Mouse (Mus musculus) skeletal muscle tissue, adult 2 months (tissue): Measurements from ENCODE around the gene Myef2.
"Not testable (repeated sequence)": the region's sequence is repeated elsewhere in the genome, so short reads cannot be mapped to it uniquely, and the experiment has no call there.

Experiments
- DNase-seq: peaks from one replicate; pipeline ENCODE4 v3.0.0-alpha.2; 2012; ENCODE audit warnings: low read depth, low spot score

Gene Myef2

DNA sequence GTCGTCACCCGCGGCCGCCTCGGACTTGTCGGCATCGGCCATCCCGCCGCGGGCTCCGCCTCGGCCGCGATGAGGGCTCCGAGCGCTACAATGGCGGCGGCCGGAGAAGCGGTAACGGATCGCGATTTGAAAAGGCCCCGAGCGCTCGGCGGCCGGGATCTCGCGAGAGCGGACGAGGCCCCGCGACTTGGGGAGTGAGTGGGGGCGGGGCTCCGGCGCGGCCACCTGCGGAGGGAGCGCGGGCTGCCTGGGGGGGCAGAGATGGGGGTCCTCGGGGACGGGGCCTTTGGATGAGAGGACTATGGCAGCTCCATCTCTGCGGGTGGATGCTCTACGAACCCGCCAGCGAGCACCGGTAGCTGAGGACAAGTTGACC is at the start of gene Myef2:
TSS of gene Myef2 (minus strand) at position 185 of the 376 bp plus-strand sequence.
- peak; percentile 46 for DNase-seq

DNA sequence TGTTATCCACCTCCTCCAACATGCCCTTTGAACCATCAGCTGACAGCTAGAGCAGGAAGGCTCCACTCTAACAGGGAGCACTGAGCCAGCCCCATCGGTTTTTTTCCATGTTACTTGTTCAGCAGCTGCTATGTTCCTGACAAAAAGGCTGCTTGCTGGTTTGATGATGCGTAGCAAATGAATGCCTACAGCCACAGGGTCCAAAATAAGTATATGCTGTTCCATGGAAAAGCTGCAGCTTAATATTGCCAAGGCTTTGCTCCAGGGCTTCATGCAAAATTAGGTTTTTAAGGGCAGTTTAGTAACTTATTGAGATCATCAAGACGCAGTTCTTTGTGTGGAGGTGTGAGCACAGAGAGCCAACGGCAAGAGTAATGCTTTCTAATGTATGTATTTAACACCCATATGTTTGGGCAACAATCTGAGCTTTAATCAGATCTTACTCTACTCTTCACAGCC is 38.6 kb upstream of the Myef2 start:
- no peak for DNase-seq

DNA sequence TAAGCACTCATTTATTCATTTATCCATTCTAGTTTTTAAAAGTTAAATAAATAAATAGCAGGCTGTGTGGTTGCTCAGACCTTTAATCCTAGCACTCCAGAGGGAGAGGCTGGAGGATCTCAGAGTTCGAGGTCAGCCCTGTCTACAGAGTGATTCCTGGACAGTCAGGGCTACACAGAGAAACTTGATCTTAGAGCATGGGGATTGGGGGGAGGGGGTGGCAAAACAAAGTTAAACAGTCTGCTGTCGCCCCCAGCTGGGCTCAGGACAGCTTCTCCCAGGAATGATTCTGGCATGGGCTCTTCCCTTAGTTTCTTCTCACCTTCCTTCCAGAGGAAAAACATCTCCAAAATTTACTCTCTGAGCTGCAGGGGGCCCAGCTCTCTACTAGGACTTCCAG is 32.0 kb upstream of the Myef2 start:
- no peak for DNase-seq

DNA sequence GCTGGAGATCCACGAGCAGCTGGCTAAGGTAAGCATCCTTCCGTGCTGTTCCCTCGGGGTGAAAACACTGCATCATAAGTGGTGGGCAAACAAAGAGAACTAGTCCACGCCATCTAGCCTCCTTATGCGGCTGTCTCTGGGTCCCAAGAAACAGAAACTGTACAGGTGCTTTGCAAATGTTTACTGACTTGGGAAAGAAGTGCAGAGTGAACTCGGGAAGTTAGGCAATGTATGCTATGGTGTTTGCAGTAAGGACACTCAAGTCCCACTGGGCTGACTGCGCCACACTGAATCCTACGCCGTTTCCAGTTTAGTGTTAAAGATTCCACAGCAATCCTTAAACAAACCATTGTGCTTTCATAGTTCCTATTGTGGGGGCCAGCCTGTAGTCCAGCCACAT is 30.8 kb upstream of the Myef2 start:
- DNase-seq, result no peak

DNA sequence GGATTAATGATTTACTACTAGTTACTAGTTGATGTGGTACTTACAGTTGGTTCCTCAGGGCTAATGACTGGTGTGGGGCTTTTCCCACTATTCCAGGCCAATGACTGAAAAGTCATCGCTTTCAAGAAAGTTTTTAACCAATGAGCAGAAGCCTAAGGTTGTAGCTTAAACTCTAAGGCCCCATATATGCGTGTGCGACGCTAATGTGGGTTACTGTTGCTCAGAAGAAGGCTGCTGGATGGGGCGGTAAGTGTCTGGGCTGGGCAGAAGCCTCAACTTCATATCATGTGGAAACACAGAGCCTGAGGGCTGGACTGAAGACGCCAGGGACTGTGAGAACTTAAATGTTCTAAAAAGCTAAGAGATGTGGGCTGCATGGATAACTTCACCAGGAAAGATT is 28.9 kb upstream of the Myef2 start, which contains the start of gene Slc12a1:
TSS of gene Slc12a1 (plus strand) at position 118 of the 400 bp plus-strand sequence.
- no peak for DNase-seq

DNA sequence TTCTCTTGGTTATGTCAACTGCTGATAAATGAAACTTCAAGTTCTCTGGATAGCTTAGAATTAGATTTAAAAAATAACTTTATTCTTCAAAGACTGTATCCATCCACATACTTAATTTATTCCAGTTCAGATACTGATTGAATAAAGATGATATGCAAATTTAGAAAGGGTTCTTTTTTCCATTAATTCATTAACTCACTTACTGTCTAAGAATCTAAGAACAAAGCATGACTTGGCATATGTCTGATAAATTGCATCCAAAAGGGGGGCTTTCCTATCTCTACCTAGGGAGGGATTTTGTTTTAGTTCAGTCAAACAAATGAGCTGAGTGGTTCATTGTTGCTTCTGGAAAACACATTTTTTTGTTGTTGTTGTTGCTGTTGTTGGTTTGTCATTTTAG is 18.9 kb upstream of the Myef2 start:
- DNase-seq, result no peak

DNA sequence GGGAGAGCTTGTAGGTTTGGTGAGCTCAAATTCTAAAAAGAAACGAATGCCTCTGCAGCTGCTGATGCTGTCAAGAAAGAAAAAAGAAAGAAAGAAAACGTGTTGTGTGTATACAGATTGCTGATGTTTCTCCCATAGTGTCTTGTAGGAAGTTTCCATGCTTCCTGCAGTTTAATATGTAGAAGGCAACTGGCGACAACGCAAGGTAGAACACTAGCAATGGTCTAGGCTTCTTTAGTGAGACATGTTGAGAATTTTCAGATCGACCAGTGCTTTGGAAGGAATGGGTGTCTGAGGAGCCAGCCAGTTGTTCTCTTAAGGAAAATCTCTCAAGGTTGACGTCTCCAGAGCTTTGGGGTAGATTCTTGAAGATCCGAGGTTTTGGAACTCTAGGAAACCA is 13.4 kb upstream of the Myef2 start:
- DNase-seq, result no peak

DNA sequence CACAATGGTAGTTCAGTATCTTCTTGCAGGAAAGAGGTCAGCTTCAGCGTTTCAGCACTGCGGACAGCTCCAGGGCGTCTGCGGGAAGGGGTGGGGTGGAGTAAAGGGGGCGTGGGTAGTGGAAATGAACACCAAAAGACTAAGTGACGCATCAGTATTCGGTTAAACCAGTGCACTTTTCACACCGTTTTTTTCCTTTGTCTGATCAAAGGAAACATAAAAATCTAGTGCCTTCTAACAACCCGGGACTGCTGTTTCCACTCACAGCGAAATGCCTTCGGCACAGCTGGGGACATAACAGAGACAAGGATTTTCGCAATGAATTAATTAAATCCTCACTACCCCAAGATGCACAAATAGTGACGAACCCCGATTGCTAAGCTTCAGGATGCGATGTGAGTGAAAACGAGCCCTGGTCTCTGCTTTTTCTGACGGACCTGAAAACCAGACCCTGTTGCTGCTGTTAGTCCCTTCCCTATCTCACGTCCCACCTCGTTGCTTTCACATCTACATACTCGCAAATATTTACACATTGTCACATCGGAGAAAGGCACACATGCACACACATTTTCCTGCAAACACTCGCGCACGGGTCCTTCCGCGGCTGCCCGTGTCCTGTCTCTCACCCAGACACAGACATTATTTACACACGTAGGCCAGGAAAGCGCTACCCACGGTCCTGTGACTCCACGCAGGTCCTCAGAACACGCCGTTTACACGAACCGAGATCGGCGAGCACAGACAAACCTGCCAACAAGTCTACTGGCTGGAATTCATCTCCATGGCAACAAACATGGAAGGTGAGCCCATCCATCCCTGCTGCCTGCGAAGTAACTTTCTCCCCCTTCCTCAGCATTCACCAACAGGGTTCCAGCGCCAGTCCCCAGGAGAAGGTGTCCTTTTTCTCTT is 12.7 kb upstream of the Myef2 start, which contains the start of gene Ctxn2:
TSS of gene Ctxn2 (plus strand) at position 790 of the 909 bp plus-strand sequence.
- DNase-seq, result peak; percentile 9

DNA sequence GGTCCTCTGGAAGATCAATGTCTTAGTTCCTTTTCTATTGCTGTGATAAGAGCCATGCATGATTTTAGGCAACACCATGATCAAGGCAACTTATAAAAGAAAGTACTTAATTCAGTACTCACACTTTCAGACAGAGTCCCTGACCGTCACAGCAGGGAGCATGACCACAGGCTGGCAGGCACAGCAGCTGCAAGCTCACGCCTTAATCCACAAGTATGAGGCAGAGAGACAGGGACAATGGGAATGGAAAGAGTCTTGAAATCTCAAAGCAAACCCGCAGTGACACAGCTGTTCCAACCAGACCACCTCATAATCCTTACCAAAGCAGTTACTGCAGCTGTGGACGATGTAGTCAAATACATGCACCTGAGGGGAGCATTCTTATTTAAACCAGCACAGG is 10.7 kb upstream of the Myef2 start:
- no peak for DNase-seq

DNA sequence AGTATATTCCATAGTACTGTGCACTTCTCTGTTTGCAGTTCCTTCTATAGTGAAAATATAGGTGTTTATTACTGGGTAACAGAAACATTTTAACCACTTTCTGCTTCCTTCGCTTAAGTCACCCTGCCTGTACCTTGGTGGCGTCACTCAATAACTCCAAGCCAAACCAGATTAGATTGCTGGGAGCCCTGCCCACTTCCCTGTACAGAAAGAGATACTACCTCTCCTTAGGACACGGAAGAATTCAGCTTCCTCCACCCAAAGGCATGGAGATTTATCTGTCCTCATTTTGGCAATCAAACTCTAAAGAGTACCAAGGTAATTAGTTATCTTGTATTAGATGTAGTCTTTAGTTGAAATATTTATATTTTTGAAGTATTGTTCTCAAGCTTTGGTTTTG is 3.3 kb upstream of the Myef2 start:
- DNase-seq, result no peak

DNA sequence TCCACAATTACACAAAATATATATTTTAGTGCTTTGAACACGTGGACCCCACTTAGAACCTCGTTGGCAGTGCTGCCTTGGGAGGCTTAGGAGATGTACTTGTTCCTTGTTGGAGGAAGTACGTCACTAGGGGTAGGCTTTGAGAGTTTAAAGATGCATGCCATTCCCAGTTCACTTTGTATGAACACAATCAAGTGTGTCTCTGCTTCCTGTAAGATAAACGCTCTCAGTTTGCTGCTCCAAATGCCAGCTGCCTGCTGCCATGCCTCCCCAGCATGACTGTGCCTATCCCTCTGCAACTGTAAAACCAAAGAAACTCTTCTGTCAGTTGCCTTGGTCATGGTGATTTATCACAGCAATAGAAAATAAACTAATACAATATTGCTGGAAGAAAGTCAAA is 2.4 kb upstream of the Myef2 start:
- no peak for DNase-seq

DNA sequence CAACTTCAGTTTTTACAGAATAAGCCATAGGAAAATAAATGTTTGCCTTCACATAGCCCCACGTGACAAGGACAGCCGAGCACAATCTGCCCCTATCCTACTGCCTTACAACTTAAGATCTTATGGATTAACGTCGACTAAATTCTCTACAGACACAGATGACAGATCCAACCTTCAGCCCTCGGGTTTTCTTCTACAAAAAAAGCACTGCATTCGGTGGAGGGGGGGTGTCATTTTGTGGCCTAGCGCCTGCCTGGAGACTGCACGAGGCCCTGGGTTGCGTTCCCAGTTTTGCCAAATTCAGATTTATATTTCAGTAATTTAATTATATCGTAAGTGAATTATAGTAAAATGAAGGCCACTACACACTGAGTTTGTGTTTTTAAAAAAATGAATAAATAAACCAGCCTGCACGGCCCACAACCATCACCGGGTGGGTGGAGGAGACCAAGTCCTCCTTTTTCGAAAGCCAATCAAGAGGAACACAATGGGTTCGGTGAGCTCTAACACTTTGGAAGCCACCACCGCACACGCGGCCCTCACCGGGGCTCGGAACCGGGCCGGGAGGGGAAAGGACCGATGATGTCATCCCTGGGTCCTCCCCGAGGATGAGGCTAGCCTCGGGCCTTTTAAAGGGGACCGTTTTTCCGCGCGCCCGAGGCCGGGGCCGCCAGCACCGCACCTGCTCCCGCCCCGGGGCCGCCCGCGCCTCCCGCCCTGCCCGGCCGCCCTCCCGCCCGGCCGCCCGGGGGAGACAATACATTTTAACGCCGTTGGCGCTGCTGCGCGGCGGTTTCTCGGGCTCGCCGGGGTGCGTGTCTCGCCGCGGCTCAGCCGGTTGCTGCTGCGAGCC is 611 bp downstream of the Myef2 start:
- no peak for DNase-seq

DNA sequence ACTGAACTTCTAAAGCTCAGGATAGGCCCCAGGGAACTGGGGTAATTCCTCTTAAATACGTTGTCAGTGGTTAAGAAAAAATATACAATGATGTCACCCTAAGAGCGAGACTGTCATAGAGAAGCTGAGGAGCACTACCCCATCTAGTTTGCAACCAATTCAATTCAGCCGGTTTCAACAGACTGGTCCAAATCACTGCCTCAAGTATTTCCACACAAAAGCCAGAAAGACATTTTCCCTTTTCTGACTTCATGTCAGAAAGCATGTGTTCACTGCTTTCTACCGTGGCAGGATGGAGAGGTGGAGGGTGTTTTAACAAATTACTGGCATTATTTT is 1.2 kb downstream of the Myef2 start:
- no peak for DNase-seq

DNA sequence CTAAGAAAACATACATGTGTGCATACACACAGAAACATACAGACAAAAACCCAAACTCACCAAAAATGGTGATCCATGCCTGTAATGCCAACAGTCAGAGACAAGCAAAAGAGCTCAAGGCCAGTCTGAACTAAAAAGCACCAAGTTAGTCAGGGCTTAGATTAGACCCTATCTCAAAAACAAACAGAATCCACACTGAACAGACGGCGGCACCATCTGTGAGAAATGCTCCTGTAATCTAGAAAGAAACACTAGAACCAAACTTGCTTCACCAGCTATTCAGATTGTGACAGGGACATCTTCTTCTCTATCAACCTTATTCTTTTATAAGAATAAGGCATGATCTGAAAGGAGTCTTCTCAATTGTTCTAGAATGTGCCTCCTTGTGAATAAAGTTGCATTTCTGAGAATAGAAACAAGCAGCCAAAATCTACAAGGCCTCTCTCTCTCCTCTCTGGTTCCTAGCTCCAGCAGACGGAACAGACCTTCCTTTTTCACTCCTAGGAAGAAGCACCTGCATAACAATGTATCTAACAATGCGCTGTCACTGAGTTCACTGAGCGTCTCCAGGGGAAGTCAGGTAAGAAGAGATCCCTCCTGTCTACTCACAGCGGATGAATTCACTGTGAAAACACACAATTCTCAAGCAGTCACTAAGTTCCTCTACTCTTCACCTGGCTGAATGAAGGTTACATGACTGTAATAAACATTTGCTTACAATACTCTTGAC is 3.9 kb downstream of the Myef2 start:
- DNase-seq, result no peak

DNA sequence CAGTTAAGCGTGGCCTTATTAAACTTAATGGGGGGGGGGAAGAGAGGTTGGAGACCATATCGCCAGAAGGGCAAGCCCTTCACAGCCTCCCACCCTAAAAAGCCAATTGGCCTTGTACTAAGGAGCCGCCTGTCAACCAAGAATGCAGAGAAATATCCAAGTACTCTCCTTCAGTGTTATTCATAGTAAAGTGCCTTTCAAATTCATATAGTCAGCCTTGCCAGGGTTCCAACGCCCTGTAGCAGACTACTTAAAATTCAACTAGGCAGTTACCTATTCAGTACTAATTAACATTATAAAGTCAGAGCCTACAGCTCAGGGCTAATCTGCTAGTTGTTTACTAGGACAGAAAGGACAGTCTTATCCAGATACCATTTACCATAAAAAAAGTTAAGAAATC is 16.9 kb downstream of the Myef2 start:
- DNase-seq, result not testable (repeated sequence)

DNA sequence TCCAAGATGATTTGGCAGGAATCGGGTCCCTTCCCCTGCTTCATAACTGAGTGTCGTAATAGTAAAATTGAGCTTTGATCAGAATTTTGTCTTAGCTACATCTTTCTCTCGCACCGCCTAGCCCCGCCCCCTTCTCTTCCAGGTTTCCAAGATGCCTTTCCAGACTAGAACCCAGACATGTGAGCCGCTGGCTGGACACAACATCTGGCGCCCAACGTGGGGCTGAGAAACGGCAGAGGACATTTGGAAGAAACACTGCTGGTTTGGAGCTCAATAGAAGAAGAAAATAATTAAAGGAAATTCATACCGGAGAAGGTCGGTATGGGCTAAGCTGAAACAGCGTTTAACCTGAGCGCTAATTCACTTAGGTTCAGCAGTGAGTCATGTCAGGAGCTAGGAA is 19.0 kb downstream of the Myef2 start:
- not testable (repeated sequence) for DNase-seq

DNA sequence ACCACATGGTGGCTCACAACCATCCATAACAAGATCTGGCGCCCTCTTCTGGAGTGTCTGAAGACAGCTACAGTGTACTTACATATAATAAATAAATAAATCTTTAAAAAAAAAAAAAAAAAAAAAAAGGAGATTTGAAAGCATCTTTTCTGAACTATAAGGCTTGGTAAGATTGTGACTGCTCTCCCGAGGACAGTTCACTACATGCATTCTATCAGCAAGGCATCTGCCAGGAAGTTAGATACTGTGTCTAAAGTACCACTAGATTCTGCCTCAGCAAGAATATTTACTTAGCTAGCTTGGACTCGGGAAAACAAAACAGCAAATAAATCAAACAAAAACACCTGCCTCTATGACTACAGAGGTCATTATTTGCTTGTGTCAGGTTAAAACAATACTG is 31.3 kb downstream of the Myef2 start:
- not testable (repeated sequence) for DNase-seq

DNA sequence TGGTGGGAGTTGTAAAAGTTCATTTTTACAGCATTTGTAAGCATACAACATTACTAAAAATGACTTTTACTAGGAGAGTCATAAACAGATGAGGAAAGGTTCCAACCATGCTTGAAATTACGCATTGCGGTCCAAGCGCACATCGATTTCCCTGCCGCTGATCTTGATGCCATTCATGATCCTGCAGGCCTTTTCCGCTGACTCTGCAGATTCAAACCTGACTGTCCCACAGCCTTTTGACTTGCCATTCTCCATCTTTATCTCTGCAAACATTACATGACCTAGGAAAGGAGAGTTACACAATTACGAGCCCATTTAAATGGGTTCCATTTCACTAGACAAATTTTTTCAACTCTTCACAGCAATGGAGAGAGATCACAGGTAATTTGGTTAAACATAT is 34.7 kb downstream of the Myef2 start:
- DNase-seq, result no peak

DNA sequence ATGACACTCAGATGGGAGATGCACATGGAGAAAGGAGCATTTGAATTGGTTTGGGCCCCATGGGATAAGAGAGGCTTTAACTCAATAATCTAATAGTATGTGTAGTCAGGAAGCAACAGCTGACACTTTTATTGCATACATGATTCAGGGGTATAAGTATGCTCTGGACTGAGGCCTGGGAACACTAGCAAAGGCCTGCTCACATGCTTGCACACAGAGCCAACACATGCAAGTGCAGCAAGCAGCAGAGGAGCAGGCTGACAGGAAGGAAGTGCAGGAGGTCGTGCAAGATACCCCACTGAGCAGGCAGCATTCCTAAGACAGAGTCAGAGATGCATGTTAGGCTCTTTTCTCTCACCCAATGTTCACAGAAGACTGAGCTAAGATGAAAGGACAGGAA is 39.6 kb downstream of the Myef2 start:
- DNase-seq, result no peak

DNA sequence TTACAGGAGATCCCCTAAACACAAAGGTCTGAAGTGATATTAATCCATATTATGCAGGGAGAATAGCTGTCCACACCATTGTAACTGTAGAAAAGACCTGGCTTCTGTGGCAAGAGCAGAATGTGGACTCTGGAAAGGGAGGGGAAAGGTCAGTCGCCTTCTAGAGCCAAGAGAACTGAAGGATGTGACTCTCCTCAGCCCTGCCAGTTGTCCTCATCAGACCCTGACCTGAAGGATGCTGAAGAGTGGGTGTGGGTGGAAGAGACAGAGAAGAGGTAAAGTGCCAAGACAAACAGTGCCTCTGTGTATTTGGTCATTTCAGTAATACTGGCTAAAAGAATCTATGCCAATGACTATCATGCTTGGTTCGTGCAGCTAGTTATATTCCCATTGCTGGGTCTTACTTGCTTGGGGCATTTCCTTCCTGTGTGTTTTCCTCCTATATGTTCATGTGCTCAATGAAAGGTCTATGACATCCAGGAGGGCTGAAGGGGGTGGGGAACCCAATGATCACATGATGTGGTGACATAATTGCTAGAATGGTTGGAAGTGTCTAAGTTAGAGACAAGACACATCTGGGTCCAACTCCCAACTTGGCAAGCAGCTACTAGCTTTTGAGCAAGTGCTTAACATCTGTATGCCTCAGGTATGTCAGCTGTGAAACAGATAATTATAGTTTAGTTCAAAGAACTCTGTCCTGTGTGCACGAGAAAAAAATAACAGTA is 50.2 kb downstream of the Myef2 start:
- no peak for DNase-seq

DNA sequence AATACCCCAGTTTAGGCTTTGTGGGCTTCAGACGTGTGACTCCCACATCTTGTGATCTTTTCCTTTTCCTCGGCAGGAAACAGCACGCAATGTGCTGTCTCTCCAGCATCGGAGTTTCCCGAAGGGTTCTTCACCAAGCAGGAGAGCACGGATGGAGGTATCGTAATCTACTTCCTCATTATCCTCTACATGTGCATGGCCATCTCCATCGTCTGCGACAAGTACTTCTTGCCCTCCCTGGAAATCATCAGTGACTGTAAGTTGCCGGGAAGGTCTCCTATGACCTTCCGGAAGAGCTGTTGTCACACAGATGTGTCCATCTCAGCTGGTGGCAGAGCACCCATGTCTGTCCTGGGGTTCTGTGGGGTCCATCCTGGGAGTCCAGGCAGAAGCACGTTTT is 54.8 kb downstream of the Myef2 start:
- DNase-seq, result no peak
